Comparison of ENCODE assay signal across 1 mouse cellular context in genomic region chr17:34119249-34120179, GRCm38 (mm10).
TF ChIP-seq lines count a peak whose summit lies in the region.

Gene H2-DMa, plus strand, starts transcription at chr17:34119541.

TF ChIP-seq in MEL, 35 proteins besides CTCF, POLR2A, EP300 and RAD21 (continued from another document):
- TF ChIP-seq POLR2AphosphoS5 (IDR thresholded peaks at IDR 0.05; ENCODE audit: borderline replicate concordance, low read depth, low read length) = peak; percentile 98
- peak; percentile 83 for TF ChIP-seq NRF1 (IDR thresholded peaks at IDR 0.05; ENCODE audit: insufficient read depth, low read depth, low read length, poor library complexity, severe bottlenecking)
- peak; percentile 95 for TF ChIP-seq MAX (IDR thresholded peaks at IDR 0.05; ENCODE audit: low read length)
- peak; percentile 63 for TF ChIP-seq MXI1 (IDR thresholded peaks at IDR 0.05; ENCODE audit: low read depth, low read length)
- no peak for TF ChIP-seq RCOR1 (IDR thresholded peaks at IDR 0.05; ENCODE audit: low read depth, low read length)
